16 mouse cellular contexts compared by ENCODE assay signal in the genomic region with DNA sequence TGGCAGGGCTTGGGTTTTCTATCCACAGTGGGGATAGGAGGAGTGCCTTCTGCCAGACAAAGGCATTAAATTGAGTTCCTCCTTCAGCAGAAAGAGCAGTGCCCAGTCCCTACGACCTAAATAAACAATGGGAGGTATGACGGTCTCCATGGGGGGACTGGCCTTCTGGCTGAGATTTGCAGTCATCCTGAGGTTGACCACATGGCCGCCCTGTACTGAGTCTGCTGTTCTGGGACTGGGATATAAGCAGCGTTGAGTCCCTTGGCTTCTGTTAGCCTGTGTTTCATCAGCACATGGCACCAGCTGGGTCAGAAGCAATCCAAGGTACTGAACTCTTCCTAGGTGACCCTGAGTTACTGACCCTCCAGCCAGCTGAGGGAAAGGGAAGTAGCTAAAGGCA.
A peak's percentile ranks its signal among the peaks of the same experiment; 100 is the strongest.
DNase-seq lines count a peak whose midpoint lies in the region; ATAC-seq lines count a peak whose summit lies in the region.
"Had no signal": no experiment of that assay in that cellular context is flagged by ENCODE, and none has a peak within 500 bp of the region (broad histone marks: within the 10 kb centered on the region; RNA-seq: fewer than 3 reads in every experiment).

No protein-coding gene starts in this region.

- no peaks in the 10 kb centered on the region for H3K36me3 ChIP-seq in intestine, embryonic 16.5 days (ENCODE audit: control insufficient read depth, insufficient read depth, low read length)
- no peaks in the 10 kb centered on the region for H3K36me3 ChIP-seq in intestine, embryonic 15.5 days
- H3K36me3 ChIP-seq: kidney, embryonic 15.5 days; liver, embryonic 15.5 days; neural tube, embryonic 12.5 days had no signal

- H3K4me2 ChIP-seq in intestine, embryonic 16.5 days (ENCODE audit: low read depth, low read length) = no peak overlapping the region
- no peak overlapping the region for H3K4me2 ChIP-seq in intestine, embryonic 15.5 days (replicated peaks)
- H3K4me2 ChIP-seq: kidney, embryonic 15.5 days; liver, embryonic 15.5 days; midbrain, embryonic 11.5 days; neural tube, embryonic 12.5 days had no signal

- no peak overlapping the region for H3K4me3 ChIP-seq in intestine, embryonic 16.5 days (ENCODE audit: low read length)
- H3K4me3 ChIP-seq in intestine, embryonic 15.5 days (replicated peaks) = no peak overlapping the region
- H3K4me3 ChIP-seq: kidney, embryonic 15.5 days; liver, embryonic 15.5 days; neural tube, embryonic 12.5 days had no signal

- peak; percentile 57 for DNase-seq in adrenal gland, postnatal 10 days
- DNase-seq in adrenal gland, adult 18-20 months (ENCODE audit: low spot score in 2 of 2) = no peak
- DNase-seq in cerebellum, adult 9-11 months = peak; percentile 82
- DNase-seq in frontal cortex, adult 2 months (ENCODE audit: extremely low spot score in 1 of 2, low spot score in 1 of 2) = no peak
- DNase-seq in layer of hippocampus, postnatal 14 days (ENCODE audit: low spot score in 2 of 2) = no peak
- DNase-seq: gastrocnemius, postnatal 36 days had no signal

- no peaks in the 10 kb centered on the region for H3K9me3 ChIP-seq in intestine, embryonic 16.5 days (ENCODE audit: control insufficient read depth, low read length)
- no peaks in the 10 kb centered on the region for H3K9me3 ChIP-seq in intestine, embryonic 15.5 days
- H3K9me3 ChIP-seq: kidney, embryonic 15.5 days; liver, embryonic 15.5 days; neural tube, embryonic 12.5 days had no signal

- no peaks in the 10 kb centered on the region for H3K27me3 ChIP-seq in intestine, embryonic 16.5 days (replicated peaks; ENCODE audit: control insufficient read depth, insufficient read depth, low read length)
- H3K27me3 ChIP-seq in intestine, embryonic 15.5 days (replicated peaks) = no peaks in the 10 kb centered on the region
- H3K27me3 ChIP-seq: kidney, embryonic 15.5 days; liver, embryonic 15.5 days; neural tube, embryonic 12.5 days had no signal

- H3K27ac ChIP-seq in intestine, embryonic 16.5 days (ENCODE audit: low read length) = peak overlapping the region; percentile 69; the same call in 1 of the 2 replicates
- H3K27ac ChIP-seq in intestine, embryonic 15.5 days = no peak overlapping the region
- H3K27ac ChIP-seq: kidney, embryonic 15.5 days; liver, embryonic 15.5 days; macrophage; neural tube, embryonic 12.5 days had no signal

- 33% methylated on average over 4 of the region's 4 CpGs for WGBS in intestine, embryonic 16.5 days
- whole genome bisulfite sequencing in intestine, embryonic 15.5 days = 35% methylated on average over 4 of the region's 4 CpGs

- peaks cover 44% of the 10 kb centered on the region for H3K4me1 ChIP-seq in intestine, embryonic 16.5 days (ENCODE audit: control insufficient read depth, insufficient read depth, low read length)
- H3K4me1 ChIP-seq in intestine, embryonic 15.5 days (replicated peaks) = peaks cover 32% of the 10 kb centered on the region

- H3K9ac ChIP-seq in intestine, embryonic 16.5 days (ENCODE audit: low read depth, low read length) = no peak overlapping the region
- no peak overlapping the region for H3K9ac ChIP-seq in intestine, embryonic 15.5 days
- H3K9ac ChIP-seq: liver, embryonic 15.5 days; neural tube, embryonic 12.5 days had no signal

- ATAC-seq in intestine, embryonic 16.5 days = no peak
- no peak for ATAC-seq in intestine, embryonic 15.5 days
- ATAC-seq: activated CD4-positive, CD25-positive, alpha-beta regulatory T cell, adult 4 months; CD4-positive, CD25-positive, alpha-beta regulatory T cell, adult 4 months; forebrain, embryonic 14.5 days had no signal

Comparison
In these comparisons a context has a peak if more than half of its experiments do, and no peak if none do; other contexts are left out.
1. DNase-seq: peak in adrenal gland, postnatal 10 days (single experiment) and cerebellum, adult 9-11 months (single experiment); none in adrenal gland, adult 18-20 months (0 of 2), frontal cortex, adult 2 months (0 of 2) and layer of hippocampus, postnatal 14 days (0 of 2).